ENCODE assay signal across 18 mouse cellular contexts in the genomic region with DNA sequence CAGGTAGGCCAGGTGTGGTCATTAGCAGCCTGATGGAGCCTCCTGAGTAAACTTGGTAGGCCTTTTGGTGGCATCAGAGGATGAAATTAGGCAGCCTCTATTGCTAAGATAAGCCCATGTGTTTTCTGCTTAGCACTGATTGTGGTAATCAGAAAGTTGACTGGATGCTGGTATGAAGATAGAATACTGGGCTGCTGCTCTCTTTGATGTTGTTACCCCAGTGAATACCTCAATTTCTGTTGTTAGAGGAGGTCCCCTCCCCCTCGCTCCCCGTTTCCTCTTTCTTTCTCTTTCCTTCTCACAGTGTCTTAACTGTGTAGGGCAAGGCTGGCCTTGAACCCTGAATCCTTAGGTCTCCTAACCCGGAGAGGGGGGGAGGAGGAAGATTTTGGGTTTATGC. TPM values are rescaled to one million over a fixed set of nuclear protein-coding genes. Genes with fewer than 3 reads are reported as not detected.
DNase-seq lines count a peak whose midpoint lies in the region; ATAC-seq lines count a peak whose summit lies in the region.
"Had no signal": no experiment of that assay in that cellular context is flagged by ENCODE, and none has a peak within 500 bp of the region (broad histone marks: within the 10 kb centered on the region; RNA-seq: fewer than 3 reads in every experiment).

No protein-coding gene starts in this region.

- no peak overlapping the region for H3K4me3 ChIP-seq in forebrain, embryonic 14.5 days (ENCODE audit: low read depth, low read length)
- H3K4me3 ChIP-seq in forebrain, embryonic 12.5 days (replicated peaks): no peak overlapping the region
- no peak overlapping the region for H3K4me3 ChIP-seq in liver, embryonic 13.5 days (replicated peaks)
- H3K4me3 ChIP-seq: embryonic facial prominence, embryonic 13.5 days; forebrain, embryonic 13.5 days; hindbrain, embryonic 13.5 days; limb, embryonic 15.5 days had no signal

- 0 out of 2 replicates have a peak, but pooled peaks have one; percentile 15 for ATAC-seq in forebrain, embryonic 14.5 days
- no peak for ATAC-seq in forebrain, embryonic 12.5 days (ENCODE audit: low FRiP score)
- ATAC-seq in liver, embryonic 13.5 days (ENCODE audit: low read depth): peak; percentile 76
- ATAC-seq: forebrain, embryonic 13.5 days had no signal

- H3K9me3 ChIP-seq in forebrain, embryonic 14.5 days (replicated peaks; ENCODE audit: control insufficient read depth, low read length): no peaks in the 10 kb centered on the region
- H3K9me3 ChIP-seq in forebrain, embryonic 12.5 days: no peaks in the 10 kb centered on the region
- H3K9me3 ChIP-seq in liver, embryonic 13.5 days (replicated peaks): no peaks in the 10 kb centered on the region
- H3K9me3 ChIP-seq: embryonic facial prominence, embryonic 13.5 days; forebrain, embryonic 13.5 days; hindbrain, embryonic 13.5 days; limb, embryonic 15.5 days had no signal

- no peak overlapping the region for H3K9ac ChIP-seq in forebrain, embryonic 14.5 days (ENCODE audit: low read length)
- no peak overlapping the region for H3K9ac ChIP-seq in forebrain, embryonic 12.5 days
- no peak overlapping the region for H3K9ac ChIP-seq in liver, embryonic 13.5 days
- H3K9ac ChIP-seq: embryonic facial prominence, embryonic 13.5 days; forebrain, embryonic 13.5 days; hindbrain, embryonic 13.5 days; limb, embryonic 15.5 days had no signal

- 85% methylated on average over 3 of the region's 3 CpGs for WGBS in forebrain, embryonic 14.5 days
- 70% methylated on average over 3 of the region's 3 CpGs for WGBS in forebrain, embryonic 12.5 days
- WGBS in liver, embryonic 13.5 days (ENCODE audit: insufficient replicate concordance): 43% methylated on average over 3 of the region's 3 CpGs

- no peak for DNase-seq in forebrain, embryonic 14.5 days (ENCODE audit: low spot score)
- DNase-seq in thymus, postnatal 14 days: peak; percentile 57
- DNase-seq in thymus, postnatal 0 days (ENCODE audit: low spot score): no peak
- DNase-seq in liver, embryonic 13.5 days: peak; percentile 13
- peak; percentile 50 for DNase-seq in thymus, postnatal 4 days
- no peak for DNase-seq in left cerebral cortex, postnatal 10 days (ENCODE audit: extremely low spot score in 1 of 2, low spot score in 2 of 2)
- no peak for DNase-seq in frontal cortex, adult 2 months (ENCODE audit: extremely low spot score in 1 of 2, low spot score in 1 of 2)
- DNase-seq: adrenal gland, postnatal 25 days; cerebellum, postnatal 25 days; kidney, adult 2 months; kidney, postnatal 4 days; lung, postnatal 4 days had no signal

- no peak overlapping the region for H3K27ac ChIP-seq in forebrain, embryonic 14.5 days (ENCODE audit: low read depth, low read length)
- H3K27ac ChIP-seq in forebrain, embryonic 12.5 days: no peak overlapping the region
- H3K27ac ChIP-seq in liver, embryonic 13.5 days: no peak overlapping the region
- H3K27ac ChIP-seq: embryonic facial prominence, embryonic 13.5 days; forebrain, embryonic 13.5 days; hindbrain, embryonic 13.5 days; limb, embryonic 15.5 days had no signal

- no peaks in the 10 kb centered on the region for H3K27me3 ChIP-seq in forebrain, embryonic 14.5 days (replicated peaks; ENCODE audit: control insufficient read depth, insufficient read depth, low read length)
- H3K27me3 ChIP-seq in forebrain, embryonic 12.5 days: no peaks in the 10 kb centered on the region
- H3K27me3 ChIP-seq in liver, embryonic 13.5 days: no peaks in the 10 kb centered on the region
- H3K27me3 ChIP-seq: embryonic facial prominence, embryonic 13.5 days; forebrain, embryonic 13.5 days; hindbrain, embryonic 13.5 days; limb, embryonic 15.5 days had no signal

- H3K4me1 ChIP-seq in forebrain, embryonic 14.5 days (ENCODE audit: control insufficient read depth, insufficient read depth, low read length): peaks cover under 1% of the 10 kb centered on the region; the same call in 1 of the 2 replicates
- peaks cover 32% of the 10 kb centered on the region for H3K4me1 ChIP-seq in forebrain, embryonic 12.5 days
- peaks cover 78% of the 10 kb centered on the region for H3K4me1 ChIP-seq in liver, embryonic 13.5 days (replicated peaks)
- H3K4me1 ChIP-seq: limb, embryonic 15.5 days had no signal

- H3K36me3 ChIP-seq in forebrain, embryonic 14.5 days (ENCODE audit: control insufficient read depth, insufficient read depth, low read length): peaks cover 12% of the 10 kb centered on the region
- peaks cover 38% of the 10 kb centered on the region for H3K36me3 ChIP-seq in forebrain, embryonic 12.5 days (replicated peaks)
- peaks cover 48% of the 10 kb centered on the region for H3K36me3 ChIP-seq in liver, embryonic 13.5 days

- H3K4me2 ChIP-seq in forebrain, embryonic 14.5 days (ENCODE audit: low read length): no peak overlapping the region
- no peak overlapping the region for H3K4me2 ChIP-seq in forebrain, embryonic 12.5 days
- peak overlapping the region; percentile 28 for H3K4me2 ChIP-seq in liver, embryonic 13.5 days
- H3K4me2 ChIP-seq: embryonic facial prominence, embryonic 13.5 days; forebrain, embryonic 13.5 days; heart, embryonic 11.5 days; hindbrain, embryonic 13.5 days; limb, embryonic 15.5 days had no signal

- intact Hi-C loops in left cerebral cortex, postnatal 10 days (cut with DNase I): no loop called here

RNA-seq across cellular contexts. Expression of gene Ilf3, which starts 11.5 kb away (rescaled TPM):
- 248 and 249 TPM in 2 replicates for polyA plus RNA-seq in forebrain, embryonic 14.5 days (2014; fragmentation: Nextera tagmentation; extraction: Ambion mirVana)
- polyA plus RNA-seq in forebrain, embryonic 12.5 days (2016; fragmentation: Nextera tagmentation; extraction: Ambion mirVana): 335 and 363 TPM in 2 replicates
- polyA plus RNA-seq in thymus, postnatal 0 days (2015; fragmentation: Nextera tagmentation; extraction: Ambion mirVana): 138 TPM in 2 replicates
- 50.9 and 58.8 TPM in 2 replicates for polyA plus RNA-seq in liver, embryonic 13.5 days (2015; fragmentation: Nextera tagmentation; extraction: Ambion mirVana)
- total RNA-seq in left cerebral cortex, postnatal 10 days (2021): 10 to 100 TPM; 88.4 to 89.2 TPM
- 96.6 and 101 TPM in 2 replicates for polyA plus RNA-seq in frontal cortex, adult 2 months (2012; rRNA removed)

RNA-seq across cellular contexts. Expression of gene Qtrt1, which starts 32.4 kb away (rescaled TPM):
- 51.4 and 53.7 TPM in 2 replicates for polyA plus RNA-seq in forebrain, embryonic 14.5 days (2014; fragmentation: Nextera tagmentation; extraction: Ambion mirVana)
- polyA plus RNA-seq in forebrain, embryonic 12.5 days (2016; fragmentation: Nextera tagmentation; extraction: Ambion mirVana): 43.5 and 50.8 TPM in 2 replicates
- 27.0 and 29.1 TPM in 2 replicates for polyA plus RNA-seq in thymus, postnatal 0 days (2015; fragmentation: Nextera tagmentation; extraction: Ambion mirVana)
- 24.3 and 28.6 TPM in 2 replicates for polyA plus RNA-seq in liver, embryonic 13.5 days (2015; fragmentation: Nextera tagmentation; extraction: Ambion mirVana)
- 10 to 100 TPM; 33.2 to 35.1 TPM for total RNA-seq in left cerebral cortex, postnatal 10 days (2021)
- polyA plus RNA-seq in frontal cortex, adult 2 months (2012; rRNA removed): 47.6 and 48.7 TPM in 2 replicates

RNA-seq across cellular contexts. Expression of gene Dnm2, which starts 45.5 kb away (rescaled TPM):
- 54.2 and 65.3 TPM in 2 replicates for polyA plus RNA-seq in forebrain, embryonic 14.5 days (2014; fragmentation: Nextera tagmentation; extraction: Ambion mirVana)
- polyA plus RNA-seq in forebrain, embryonic 12.5 days (2016; fragmentation: Nextera tagmentation; extraction: Ambion mirVana): 73.8 and 78.4 TPM in 2 replicates
- 107 TPM in 2 replicates for polyA plus RNA-seq in thymus, postnatal 0 days (2015; fragmentation: Nextera tagmentation; extraction: Ambion mirVana)
- 51.8 and 56.8 TPM in 2 replicates for polyA plus RNA-seq in liver, embryonic 13.5 days (2015; fragmentation: Nextera tagmentation; extraction: Ambion mirVana)
- 10 to 100 TPM; 60.1 to 66.9 TPM for total RNA-seq in left cerebral cortex, postnatal 10 days (2021)
- polyA plus RNA-seq in frontal cortex, adult 2 months (2012; rRNA removed): 95.8 and 97.7 TPM in 2 replicates

RNA-seq across cellular contexts. Expression of gene Slc44a2, which starts 58.7 kb away (rescaled TPM):
- polyA plus RNA-seq in forebrain, embryonic 14.5 days (2014; fragmentation: Nextera tagmentation; extraction: Ambion mirVana): 52.0 and 61.0 TPM in 2 replicates
- polyA plus RNA-seq in forebrain, embryonic 12.5 days (2016; fragmentation: Nextera tagmentation; extraction: Ambion mirVana): 76.9 and 80.1 TPM in 2 replicates
- polyA plus RNA-seq in thymus, postnatal 0 days (2015; fragmentation: Nextera tagmentation; extraction: Ambion mirVana): 161 and 167 TPM in 2 replicates
- polyA plus RNA-seq in liver, embryonic 13.5 days (2015; fragmentation: Nextera tagmentation; extraction: Ambion mirVana): 17.3 and 19.1 TPM in 2 replicates
- total RNA-seq in left cerebral cortex, postnatal 10 days (2021): 10 to 100 TPM; 66.4 to 67.7 TPM
- 60.7 and 66.5 TPM in 2 replicates for polyA plus RNA-seq in frontal cortex, adult 2 months (2012; rRNA removed)

Comparison
In these comparisons a context has a peak if more than half of its experiments do, and no peak if none do; other contexts are left out.
1. DNase-seq: peak in thymus, postnatal 14 days (single experiment), liver, embryonic 13.5 days (single experiment) and thymus, postnatal 4 days (single experiment); none in forebrain, embryonic 14.5 days (single experiment), thymus, postnatal 0 days (single experiment), left cerebral cortex, postnatal 10 days (0 of 2) and frontal cortex, adult 2 months (0 of 2).